Mouse (Mus musculus) cerebellum, adult 11-12 months (tissue): ENCODE data around the gene Lrrc59.

Experiments used
- DNase-seq: peaks from one replicate; pipeline ENCODE4 v3.0.0; 2022

The Lrrc59 gene

DNA sequence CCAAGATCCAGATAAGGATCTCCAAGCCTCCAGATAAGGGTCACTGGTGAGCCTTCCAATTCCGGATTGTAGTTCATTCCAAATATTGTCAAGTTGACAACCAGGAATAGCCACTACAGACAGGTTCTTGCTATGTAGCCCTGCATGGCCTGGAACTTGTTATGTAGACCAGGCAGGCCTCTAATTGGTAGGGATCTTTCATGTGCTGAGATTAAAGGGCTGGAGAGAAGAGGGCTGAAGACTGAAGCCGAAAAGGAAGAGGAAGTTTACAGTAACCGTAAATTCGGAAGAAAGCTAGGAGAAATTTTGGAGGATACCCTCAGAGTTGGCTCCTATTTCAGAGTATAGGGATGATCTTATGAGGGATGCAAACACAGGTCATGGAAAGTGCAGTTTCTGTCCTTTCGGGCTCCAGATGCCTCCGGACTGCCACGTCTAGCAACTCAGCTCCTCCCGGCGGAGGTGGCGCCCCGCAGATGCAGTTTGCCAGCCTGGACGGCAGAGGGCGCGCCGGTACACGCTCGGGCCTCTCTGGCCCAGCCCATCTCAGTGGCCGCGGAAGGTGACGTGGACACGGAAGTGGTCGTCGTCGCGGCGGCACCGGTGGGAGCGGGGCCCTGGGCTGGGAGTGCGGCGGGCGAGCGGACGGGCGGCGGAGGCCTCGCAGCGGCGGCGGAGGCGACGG, at the start of gene Lrrc59:
TSS of gene Lrrc59 (plus strand) at position 569 of the 685 bp plus-strand sequence.
- DNase-seq, result peak; percentile 89

DNA sequence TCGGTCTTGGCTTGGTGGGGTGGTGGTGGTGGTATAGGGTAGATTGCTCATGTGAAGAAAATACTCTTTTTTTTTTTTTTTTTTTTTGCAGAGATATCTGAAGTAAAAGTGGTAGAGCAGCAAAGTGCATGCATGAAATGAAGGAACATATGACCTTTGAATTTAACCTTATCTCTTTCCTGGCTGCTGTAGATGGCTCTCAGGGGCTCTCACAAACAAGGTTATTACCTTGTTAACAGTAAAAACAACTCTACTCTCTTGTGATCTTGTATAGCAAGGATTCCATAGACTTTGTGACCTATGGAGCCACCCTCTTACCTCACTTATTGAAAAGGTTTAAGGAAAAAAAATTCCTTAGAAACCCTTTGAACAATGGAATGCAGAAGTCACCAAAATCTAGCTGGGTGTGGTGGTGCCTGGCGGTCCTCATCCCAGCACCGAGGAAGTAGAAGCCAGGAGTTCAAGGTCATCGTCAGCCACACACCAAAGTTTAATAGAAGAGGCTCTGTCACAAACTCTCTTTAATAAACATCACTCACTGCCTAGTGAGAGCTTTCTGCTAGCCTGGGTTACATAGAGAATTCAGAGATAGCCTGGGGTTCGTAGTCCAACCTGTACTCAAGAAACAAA, 49.3 kb upstream of the Lrrc59 start:
- DNase-seq, result no peak

DNA sequence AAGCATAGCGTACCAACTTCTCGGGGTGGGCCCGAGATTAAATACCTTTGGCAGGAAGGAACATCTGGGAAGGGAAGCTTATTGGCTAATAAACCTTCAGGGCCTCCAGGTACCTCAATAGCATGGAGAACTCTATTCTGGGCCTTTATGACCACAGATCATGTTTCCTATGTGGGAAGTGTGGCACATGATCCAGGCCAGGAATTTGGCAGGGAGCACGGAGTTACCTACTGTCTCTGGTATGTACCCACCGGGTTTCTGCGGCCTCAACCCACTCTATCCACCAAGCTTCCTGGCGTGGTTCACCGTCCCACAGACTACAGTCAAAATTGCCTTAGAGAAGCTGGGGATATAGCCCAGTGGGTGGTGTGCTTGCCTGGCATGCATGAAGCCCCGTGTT, 44.5 kb upstream of the Lrrc59 start:
- DNase-seq, result no peak

DNA sequence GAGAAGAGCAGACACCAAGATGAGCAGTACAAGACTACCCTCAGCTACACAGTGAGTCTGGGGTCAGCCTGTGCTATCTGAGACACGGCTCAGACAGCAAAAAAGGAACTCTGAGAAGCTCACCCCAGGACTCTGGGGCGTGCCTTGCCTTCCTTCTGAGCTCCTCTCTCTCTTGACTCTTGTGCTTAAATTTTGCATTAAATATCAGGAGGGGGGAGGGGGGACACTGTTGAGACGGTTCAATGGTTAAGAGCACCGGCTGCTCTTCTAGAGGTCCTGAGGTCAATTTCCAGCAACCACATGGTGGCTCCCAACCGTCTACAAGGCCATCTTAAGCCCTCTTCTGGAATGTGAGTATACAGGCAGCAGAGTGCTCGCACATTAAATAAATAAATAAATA, 42.1 kb upstream of the Lrrc59 start:
- DNase-seq, result no peak

DNA sequence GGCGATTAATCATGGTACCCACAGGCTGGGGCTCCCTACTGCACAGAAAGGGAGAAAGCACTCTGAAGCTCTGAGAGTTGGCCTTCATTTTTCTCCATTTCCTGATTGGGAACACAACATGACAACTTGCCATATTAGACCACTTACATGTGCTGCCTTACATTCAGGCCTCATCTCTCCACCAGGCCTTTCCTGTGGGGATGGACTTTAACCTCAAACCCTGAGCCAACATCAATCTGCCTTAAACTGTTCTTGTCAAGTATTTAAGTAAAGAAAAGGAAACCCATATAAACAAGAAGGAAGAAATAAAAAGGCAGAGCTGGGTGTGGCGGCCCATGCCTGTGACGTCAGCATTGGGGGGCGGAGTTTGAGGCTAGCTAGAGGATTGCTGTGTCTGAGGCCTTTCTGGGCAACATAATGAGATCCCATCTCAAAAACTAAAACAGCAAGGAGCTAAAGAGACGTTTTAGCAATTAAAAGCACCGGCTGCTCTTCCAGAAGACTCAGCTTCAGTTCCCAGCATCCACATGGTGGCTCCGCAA, 33.2 kb upstream of the Lrrc59 start:
- no peak for DNase-seq

DNA sequence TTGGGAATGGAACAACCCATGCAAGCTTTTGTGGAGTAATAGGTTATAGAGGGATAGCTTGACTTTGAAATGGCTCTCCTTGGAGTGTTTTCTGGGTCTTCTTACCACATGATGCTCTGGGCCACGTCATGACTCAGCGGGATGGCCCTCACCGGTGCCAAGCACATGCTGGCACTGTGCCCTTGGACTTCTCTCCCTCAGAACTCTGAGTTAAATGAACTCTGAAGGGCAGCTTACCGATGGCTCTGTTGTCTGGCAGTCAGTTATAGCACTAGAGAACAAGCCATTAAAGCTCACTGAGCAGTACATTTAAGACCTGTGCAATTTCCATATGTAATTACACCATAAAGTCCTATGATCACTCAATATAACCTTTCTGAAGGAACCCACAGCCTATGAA, 32.2 kb upstream of the Lrrc59 start:
- DNase-seq, result no peak

DNA sequence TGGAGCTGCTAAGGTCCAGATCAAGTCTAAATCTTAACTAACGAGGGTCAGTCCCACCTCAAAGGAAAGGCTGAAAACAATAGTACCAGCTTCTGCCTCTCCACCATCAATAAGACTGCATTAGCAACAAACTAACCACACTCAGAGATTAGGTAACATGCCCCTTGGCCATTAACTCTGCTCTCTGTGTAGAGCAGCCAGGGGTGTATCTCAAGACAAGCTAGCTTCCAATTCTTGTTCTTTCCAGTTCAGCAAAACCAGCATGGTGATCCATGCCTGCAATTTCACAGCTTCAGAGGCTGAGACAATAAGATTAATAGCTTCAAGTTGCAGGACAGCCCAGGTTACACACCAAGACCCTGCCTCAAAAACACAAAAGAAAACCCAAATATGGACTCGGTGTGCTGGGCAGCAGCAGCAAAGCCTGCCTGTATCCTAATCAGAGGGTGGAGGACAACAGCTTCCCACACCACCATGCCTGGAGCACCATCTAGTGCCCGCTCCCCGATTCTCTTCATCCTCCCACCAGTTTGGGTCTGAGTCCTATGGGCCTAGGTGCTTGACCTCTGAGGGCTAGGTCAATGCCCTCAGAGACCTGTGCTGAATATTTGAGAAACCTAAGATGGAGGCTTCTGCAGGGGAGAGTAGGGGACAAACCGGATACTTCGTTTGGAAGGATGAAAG, 31.0 kb upstream of the Lrrc59 start:
- DNase-seq, result no peak

DNA sequence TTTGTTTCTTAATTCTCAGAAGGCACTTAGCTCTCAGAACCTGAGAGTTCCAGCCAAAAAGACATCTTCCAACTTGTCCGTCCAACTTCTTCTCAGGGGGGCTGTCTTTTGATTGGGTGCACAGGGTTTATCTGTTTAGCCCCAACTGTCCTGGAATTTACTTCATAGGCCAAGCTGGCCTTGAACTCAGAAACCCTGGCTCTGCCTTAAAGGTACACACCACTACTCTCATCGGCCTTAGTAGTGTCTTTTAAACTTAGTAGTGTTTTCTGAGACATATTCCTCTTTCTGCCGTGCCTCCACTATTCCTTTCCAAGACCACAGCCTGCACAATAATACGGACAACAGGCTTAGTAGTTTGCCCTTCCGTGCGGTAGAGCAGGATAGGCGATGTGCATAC, 29.1 kb upstream of the Lrrc59 start:
- DNase-seq, result no peak

DNA sequence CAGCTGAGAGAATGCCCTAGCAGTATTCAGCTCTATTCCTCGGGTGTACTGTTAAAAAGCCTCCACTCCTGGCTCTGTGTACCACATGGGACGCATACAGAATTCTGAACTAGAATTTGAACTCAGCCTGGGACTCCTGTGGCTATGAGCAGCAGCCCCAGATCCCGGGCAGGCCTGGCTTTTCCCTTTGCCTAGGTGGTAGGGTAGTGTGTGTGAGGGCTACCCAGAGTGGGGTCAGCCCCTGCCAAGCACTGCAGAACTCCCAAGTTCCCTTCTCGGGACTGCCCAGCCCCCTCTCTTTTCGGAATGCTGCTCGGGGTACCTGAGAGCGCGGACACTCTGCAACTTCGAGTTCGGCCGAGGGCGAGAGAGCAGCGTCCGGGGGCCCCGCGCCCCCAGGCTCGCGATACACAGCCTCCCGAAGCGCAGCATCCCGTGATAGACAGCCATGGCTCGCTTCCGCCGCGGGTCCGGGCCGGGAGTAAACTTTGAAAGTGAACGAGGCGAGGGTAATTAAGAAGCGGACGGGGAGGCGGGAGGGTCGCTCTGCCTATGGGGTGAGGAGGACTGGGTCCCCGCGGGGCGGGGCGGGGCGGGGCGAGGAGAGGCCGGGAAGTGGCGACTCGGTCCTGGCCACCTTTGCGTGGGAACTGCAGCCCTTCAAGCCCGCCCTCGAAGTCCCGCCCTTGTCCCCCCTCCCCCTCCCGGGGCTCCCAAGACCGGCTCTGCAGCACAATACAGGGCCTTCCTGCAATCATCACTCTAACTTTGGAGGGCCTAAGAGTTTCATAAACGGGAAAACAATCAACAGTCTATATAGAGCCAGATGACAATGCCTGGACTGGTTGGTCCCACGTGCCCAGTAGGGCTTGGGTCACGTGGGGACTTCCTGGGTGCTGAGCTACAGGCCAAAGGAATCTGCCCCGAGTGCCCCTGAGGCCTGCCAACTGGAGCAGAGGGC, 28.0 kb upstream of the Lrrc59 start, which contains the start of gene Acsf2:
TSS of gene Acsf2 (minus strand) at position 551 of the 961 bp plus-strand sequence.
- DNase-seq, result peak; percentile 16

DNA sequence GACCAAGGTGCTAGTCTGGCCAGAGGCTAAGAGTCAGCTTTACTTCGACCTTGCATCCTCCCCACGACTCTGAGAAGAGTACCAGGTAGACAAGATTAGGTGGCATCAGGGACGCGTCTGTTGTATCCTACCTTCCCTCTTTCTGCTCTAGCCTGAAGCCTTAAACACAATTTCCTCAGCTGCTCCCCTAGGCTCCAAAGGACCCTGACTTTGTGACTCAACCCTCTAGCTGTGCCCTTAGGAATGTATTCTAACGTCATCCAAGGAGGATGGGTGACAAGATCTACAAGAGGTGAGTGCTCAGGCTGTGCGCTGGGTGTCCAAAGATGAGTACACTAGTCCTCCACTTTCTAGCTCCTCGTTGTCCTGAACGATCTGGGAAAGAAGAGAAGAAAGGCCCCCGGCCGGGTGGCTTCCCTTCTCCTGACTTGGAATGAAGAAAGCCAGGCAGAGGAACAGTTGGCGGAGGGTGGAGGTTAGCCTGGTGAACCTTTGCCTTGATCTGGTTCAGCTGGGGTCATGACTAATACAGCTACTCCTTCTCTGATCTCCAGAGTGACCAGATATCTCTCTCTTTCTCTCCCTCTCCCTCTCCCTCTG, 27.1 kb upstream of the Lrrc59 start:
- no peak for DNase-seq

DNA sequence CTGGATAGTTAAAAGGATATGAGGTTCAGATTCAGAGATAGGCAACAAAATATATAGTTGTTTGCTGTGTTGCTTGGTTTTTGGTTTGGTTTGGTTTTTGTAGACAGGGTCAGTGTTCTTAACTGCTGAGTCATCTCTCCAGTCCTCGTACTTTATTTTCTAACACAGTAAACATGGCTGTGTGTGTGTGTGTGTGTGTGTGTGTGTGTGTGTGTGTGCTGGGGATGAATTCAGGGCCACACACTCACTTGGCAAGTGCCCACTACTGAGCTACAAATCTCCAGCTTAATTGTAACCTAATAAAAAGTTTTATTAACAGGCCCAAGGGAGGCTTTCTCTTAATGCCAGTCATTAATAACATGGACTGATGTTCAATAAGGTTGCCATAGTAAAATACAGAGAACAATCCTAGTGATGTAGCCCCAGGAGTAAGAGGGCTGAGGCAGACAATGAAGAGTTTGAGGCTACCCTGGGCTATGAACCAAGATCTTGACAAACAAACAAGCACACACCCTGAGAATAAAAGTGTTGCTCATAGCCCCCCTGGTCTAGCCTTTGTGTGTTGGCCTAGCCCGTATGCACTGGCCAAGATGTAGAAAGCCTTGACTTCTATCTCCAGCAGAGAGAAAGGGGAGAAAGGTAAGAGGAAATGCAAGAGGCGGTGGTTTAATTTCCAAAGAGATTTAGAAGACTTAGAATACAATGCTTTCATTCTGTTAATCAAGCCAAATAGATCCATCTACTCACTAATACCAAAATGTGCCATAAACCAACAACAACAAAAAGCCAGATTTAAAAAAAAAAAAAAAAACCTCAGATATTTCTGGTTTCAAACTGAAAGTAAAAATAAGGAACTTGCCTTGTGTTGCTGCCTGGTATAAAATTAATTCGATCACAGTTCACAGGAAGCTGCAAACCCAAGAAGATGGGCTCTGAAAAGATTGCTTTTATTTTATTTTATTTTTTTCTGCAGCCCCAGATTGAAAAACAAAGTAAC, 18.5 kb upstream of the Lrrc59 start:
- no peak for DNase-seq

DNA sequence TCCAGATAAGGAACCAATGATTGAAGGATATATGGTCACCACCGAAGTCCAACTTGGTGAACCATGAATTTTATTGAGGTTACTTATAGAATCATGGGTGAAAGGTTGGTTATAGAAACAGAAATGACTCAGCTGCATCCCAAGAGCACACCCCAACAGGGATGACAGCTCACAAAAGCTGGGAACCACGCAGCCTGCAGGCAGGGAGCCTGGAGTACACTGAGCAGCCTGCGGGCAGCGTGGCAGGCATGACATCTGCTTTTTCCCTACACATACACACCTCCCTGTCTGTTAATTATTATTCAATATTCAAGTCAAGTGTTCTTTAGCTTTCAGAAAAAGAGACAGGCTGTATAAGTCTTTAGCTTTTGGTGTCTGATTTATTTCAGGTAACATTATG, 15.0 kb upstream of the Lrrc59 start:
- no peak for DNase-seq

DNA sequence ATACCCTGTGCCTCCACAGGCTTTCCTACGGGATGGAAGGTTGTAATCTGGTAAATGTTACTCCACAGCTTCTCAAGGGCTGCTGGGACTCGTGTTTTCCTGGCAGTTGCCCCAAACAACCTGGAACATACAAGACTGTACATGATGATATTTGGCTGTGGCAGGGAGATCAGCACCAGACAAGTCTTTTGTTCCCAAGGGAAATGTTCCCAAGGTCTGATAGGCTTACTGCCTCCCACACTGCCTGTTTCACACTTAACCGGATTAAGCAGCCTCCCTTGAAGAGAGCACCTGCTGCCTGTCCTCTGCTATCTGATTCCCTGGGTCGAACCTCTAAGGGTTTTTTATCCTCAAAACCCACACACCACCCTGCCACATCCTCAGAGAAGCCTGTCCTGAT, 14.1 kb upstream of the Lrrc59 start:
- DNase-seq, result no peak

DNA sequence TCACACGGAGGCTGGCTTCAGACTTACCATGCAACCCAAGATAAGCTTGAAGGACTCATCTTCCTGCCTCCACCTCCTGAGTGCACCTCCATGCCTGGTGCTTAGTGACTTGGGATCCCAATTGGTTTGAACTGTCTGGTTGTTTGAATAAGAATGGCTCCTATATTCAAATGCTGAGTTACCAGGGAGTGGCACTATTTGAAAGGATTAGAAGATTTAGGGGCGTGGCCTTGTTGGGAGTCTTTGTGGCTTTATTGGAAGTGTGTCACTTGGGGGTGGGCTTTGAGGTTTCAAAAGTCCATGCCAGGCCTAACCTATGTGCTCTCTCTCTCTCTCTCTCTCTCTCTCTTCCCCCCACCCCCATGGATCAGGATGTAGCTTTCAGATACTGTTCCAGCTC, 11.9 kb upstream of the Lrrc59 start:
- no peak for DNase-seq

DNA sequence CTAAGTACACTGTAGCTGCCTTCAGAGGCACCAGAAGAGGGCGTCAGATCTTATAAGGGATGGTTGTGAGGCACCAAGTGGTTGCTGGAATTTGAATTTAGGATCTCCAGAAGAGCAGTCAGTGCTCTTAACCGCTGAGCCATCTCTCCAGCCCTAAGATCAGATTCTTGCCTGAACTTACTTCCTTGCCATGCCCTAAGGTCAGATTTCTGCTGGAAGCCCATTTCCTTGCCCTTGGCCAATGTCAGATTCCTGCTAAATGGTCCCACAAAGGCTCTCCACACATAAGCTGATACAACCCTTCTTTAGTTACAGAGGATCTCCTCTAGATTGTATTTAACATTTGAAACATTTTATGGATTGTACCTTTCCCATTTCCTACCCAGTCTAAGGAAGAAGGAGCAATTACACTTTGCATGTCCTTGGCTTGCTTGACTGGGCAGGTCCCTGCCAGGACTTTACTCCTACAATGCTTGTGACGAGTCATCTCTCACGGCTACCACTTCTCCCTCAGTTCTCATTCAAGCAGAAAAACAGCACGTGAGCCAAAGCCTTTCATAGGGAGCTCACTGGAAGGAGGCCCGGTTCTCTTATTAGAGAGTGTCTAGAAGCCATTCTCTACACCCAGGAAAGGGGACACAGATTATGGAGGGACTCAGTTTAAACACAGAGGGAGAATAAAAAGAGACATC, 8.7 kb upstream of the Lrrc59 start:
- no peak for DNase-seq

DNA sequence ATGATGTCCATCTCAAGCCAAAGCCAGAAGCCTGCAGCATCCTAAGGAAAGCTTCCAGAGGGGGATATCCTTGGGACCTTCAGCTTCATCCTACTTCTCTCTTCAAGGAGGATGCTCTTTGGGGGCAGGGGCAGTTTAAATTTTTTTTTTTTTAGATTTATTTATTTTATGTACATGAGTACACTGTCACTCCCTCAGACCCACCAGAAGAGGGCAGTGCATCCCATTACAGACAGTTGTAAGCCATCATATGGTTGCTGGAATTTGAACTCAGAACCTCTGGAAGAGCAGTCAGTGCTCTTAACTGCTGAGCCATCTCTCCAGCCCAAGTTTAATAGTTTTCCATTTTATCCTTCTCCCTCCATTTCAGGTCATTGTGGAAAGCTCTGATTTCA, 8.1 kb upstream of the Lrrc59 start:
- DNase-seq, result no peak

DNA sequence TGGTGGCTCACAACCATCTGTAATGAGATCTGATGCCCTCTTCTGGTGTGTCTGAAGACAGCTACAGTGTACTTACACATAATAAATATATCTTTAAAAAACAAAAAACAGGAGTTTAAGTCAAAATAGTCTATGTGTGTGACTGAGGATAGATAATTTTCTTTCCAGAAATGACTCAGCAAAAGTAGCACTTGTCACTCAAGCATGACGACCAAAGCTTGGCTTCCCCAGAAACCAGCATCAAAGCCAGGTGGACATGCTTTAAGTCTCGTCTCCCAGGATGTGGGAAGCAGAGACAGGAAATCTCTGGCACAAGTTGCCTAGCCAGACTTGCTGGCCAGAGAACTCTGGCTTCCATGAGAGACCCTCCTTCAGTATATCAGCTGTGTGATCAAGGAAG, 7.4 kb upstream of the Lrrc59 start:
- no peak for DNase-seq

DNA sequence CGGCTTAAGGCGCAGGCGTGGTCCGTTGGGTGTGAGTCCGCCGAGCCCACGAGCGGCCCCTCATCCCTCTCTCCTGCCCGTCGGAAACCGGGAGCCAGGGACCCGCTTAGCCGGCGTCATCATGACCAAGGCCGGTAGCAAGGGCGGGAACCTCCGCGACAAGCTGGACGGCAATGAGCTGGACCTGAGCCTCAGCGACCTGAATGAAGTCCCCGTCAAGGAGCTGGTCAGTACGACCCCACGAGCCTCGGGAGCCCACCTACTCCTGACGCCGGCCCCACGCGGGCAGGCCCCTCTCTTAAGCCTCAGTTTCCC, 274 bp downstream of the Lrrc59 start:
- DNase-seq, result no peak

DNA sequence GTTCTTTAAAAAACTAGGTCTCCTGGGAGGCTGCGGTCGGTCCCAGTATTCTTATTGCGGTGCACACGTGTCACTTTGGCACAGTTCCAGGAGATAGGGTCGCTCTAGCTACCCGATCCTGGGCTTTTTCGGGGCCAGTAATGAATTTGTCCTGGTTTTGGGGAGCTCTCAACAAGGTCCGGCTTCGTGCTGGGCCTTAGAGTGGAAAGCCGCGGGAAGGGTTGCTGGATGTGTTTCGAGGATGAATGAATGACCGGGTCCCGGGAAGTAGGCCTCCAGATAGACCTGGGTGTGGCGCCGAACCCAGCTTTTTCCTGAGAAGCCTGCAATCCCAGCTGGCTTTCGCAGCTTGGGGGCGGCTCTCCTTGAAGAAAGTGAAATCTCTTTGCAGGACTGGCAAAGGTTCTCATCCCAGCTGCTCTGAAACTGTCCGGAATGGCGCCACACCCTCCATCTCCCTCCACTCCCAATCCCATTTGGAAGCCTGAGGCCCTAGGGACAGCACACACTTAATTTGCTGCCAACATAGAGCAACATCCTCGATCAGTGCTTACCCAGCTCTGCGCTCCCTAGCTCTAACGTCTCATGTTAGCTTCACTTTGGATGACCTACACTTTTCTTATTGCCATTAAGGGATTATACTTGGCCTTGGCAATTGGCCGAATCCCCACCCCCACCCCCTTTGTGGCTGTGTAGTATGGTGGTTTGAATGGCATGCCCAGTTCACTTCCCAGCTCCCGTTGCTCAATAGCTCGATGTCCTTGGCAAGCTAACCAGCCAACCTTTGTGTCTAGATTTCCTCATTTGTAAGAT, 838 bp downstream of the Lrrc59 start:
- DNase-seq, result peak; percentile 15

DNA sequence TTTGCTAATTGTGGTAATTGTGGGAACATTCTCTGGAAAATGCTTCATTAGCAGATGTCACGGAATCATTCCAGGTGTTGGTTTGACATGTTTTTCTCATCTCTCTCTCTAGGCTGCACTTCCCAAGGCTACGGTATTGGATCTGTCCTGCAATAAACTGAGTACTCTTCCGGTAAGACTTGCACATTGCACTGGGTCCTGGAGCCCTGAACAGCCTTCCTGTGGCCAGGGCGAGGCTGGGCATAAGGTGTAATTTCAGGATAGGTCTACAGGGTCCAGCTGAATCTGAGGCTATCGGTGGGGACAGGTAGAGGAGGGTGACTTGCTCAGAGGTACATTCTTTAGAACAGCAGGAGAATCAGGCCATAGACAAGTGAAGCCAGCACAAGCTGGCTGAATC, 2.4 kb downstream of the Lrrc59 start:
- DNase-seq, result no peak
